Mouse (Mus musculus): ENCODE measurements around the gene Tnrc18.

The Tnrc18 gene

GRCm38 (mm10) chr5:142776080-142776479 is 41.4 kb downstream of the Tnrc18 start:
- CTCF ChIA-PET, result no interaction called here

GRCm38 (mm10) chr5:142774771-142775170 is 42.7 kb downstream of the Tnrc18 start:
- CTCF ChIA-PET, result interaction anchor here (0.7 kb wide), 1 partner anchor 288 kb away, joined by 3 read pairs; no protein-coding TSS in a partner anchor

- CTCF ChIA-PET, result interaction anchor here (0.7 kb wide), 1 partner anchor 149 kb away, joined by 4 read pairs; no protein-coding TSS in a partner anchor
Observed at GRCm38 (mm10) chr5:142771964-142772363, 45.5 kb downstream of the Tnrc18 start.

GRCm38 (mm10) chr5:142771034-142771433 is 46.4 kb downstream of the Tnrc18 start:
- CTCF ChIA-PET, result no interaction called here

GRCm38 (mm10) chr5:142769641-142770040 is 47.8 kb downstream of the Tnrc18 start:
- CTCF ChIA-PET, result interaction anchor here (0.5 to 0.7 kb wide), 2 partner anchors 12 to 35 kb away, joined by 3 to 11 read pairs; no protein-coding TSS in a partner anchor

- CTCF ChIA-PET, result interaction anchor here (0.6 to 1.1 kb wide), 3 partner anchors 13 to 108 kb away, joined by 3 to 11 read pairs (median 3); no protein-coding TSS in a partner anchor
Observed at GRCm38 (mm10) chr5:142768352-142769267, 48.9 kb downstream of the Tnrc18 start.

- CTCF ChIA-PET, result interaction anchor here (0.6 to 1.1 kb wide), 3 partner anchors 53 to 1870 kb away, joined by 3 read pairs; no protein-coding TSS in a partner anchor
Observed at GRCm38 (mm10) chr5:142767937-142768336, 49.5 kb downstream of the Tnrc18 start.

- CTCF ChIA-PET, result interaction anchor here (0.6 kb wide), 1 partner anchor 43 kb away, joined by 3 read pairs; no protein-coding TSS in a partner anchor
Observed at GRCm38 (mm10) chr5:142766708-142767107, 50.8 kb downstream of the Tnrc18 start.

GRCm38 (mm10) chr5:142764889-142765288 is 52.6 kb downstream of the Tnrc18 start:
- CTCF ChIA-PET, result no interaction called here

GRCm38 (mm10) chr5:142764306-142764705 is 53.2 kb downstream of the Tnrc18 start:
- CTCF ChIA-PET, result no interaction called here

GRCm38 (mm10) chr5:142762082-142762807 is 55.2 kb downstream of the Tnrc18 start:
- CTCF ChIA-PET, result no interaction called here

GRCm38 (mm10) chr5:142761326-142761983 is 56.0 kb downstream of the Tnrc18 start:
- CTCF ChIA-PET, result no interaction called here

GRCm38 (mm10) chr5:142759786-142760185 is 57.7 kb downstream of the Tnrc18 start:
- CTCF ChIA-PET, result no interaction called here

GRCm38 (mm10) chr5:142752241-142752640 is 65.2 kb downstream of the Tnrc18 start:
- CTCF ChIA-PET, result no interaction called here

- CTCF ChIA-PET, result no interaction called here
Observed at GRCm38 (mm10) chr5:142750173-142750572, 67.3 kb downstream of the Tnrc18 start.

GRCm38 (mm10) chr5:142747026-142747629 is 70.3 kb downstream of the Tnrc18 start:
- CTCF ChIA-PET, result no interaction called here

- CTCF ChIA-PET, result interaction anchor here (0.6 kb wide), 1 partner anchor 22 kb away, joined by 4 read pairs; no protein-coding TSS in a partner anchor
Observed at GRCm38 (mm10) chr5:142739941-142740340, 77.5 kb downstream of the Tnrc18 start.

- CTCF ChIA-PET, result no interaction called here
Observed at GRCm38 (mm10) chr5:142731916-142732315, 85.5 kb downstream of the Tnrc18 start.

- CTCF ChIA-PET, result no interaction called here
Observed at GRCm38 (mm10) chr5:142730295-142730694, 87.2 kb downstream of the Tnrc18 start.

GRCm38 (mm10) chr5:142728301-142728700 is 89.2 kb downstream of the Tnrc18 start:
- CTCF ChIA-PET, result no interaction called here

- CTCF ChIA-PET, result no interaction called here
Observed at GRCm38 (mm10) chr5:142726748-142727147, 90.7 kb downstream of the Tnrc18 start.

Data from spleen, embryonic (tissue).